Mouse (Mus musculus) myocyte (in vitro differentiated cells): ENCODE measurements around the gene Htt.

Experiments used
- CEBPB ChIP-seq: IDR thresholded peaks from 2 replicates; pipeline ENCODE4 v1.6.1; 2011; ENCODE audit warnings: mild to moderate bottlenecking, moderate library complexity; ENCODE audit not compliant: poor library complexity, insufficient read depth, severe bottlenecking
- MAX ChIP-seq: IDR thresholded peaks from one replicate; pipeline ENCODE4 v1.6.1; 2011; ENCODE audit warnings: low read depth, mild to moderate bottlenecking, control low read depth
- POLR2A ChIP-seq: IDR thresholded peaks from one replicate; pipeline ENCODE4 v1.6.1; 2011; ENCODE audit warnings: low read depth, mild to moderate bottlenecking, control low read depth, moderate library complexity; ENCODE audit not compliant: insufficient read length
- REST ChIP-seq: IDR thresholded peaks from one replicate; pipeline ENCODE4 v1.6.1; 2011; ENCODE audit warnings: mild to moderate bottlenecking, control low read depth, moderate library complexity; ENCODE audit not compliant: insufficient read depth, insufficient read length
- TCF12 ChIP-seq: IDR thresholded peaks from one replicate; pipeline ENCODE4 v1.6.1; 2011; ENCODE audit warnings: mild to moderate bottlenecking, control low read depth; ENCODE audit not compliant: poor library complexity, insufficient read depth, severe bottlenecking
- USF1 ChIP-seq: IDR thresholded peaks from one replicate; pipeline ENCODE4 v1.6.1; 2011; ENCODE audit warnings: low read depth, mild to moderate bottlenecking, control low read depth, moderate library complexity

DNA sequence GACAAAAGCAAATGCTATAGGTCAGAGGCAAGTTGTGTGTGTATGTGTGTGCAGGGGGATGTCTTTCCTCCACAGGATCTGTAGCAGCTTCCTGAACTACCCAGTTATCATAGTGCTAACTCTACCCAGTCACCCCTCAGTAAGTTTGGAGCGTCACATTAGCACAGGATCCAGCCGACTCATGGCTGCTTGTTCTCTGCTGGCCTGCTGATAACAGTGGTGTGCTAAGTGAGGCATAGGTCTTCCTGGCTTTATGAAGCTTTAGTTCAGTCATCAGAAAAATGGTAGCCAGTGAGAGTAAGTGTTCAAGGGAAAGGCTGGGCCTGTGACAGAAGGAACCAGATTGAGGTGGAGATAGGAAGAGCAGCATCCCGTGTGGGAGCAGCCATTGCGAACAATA, 162.4 kb downstream of the Htt start:
- TF ChIP-seq POLR2A (no peak), TCF12 (no peak), MAX (no peak), CEBPB (no peak), REST (no peak), USF1 (no peak)
